Mouse (Mus musculus): ENCODE results near the gene Fbln2. TPM values are rescaled to one million over a fixed set of nuclear protein-coding genes. Genes with fewer than 3 reads are reported as not detected.
A peak's percentile ranks its signal among the peaks of the same experiment; 100 is the strongest.

Gene Fbln2
- polyA plus RNA-seq, 1 experiment from 2014 or later: 28.7 TPM

DNA sequence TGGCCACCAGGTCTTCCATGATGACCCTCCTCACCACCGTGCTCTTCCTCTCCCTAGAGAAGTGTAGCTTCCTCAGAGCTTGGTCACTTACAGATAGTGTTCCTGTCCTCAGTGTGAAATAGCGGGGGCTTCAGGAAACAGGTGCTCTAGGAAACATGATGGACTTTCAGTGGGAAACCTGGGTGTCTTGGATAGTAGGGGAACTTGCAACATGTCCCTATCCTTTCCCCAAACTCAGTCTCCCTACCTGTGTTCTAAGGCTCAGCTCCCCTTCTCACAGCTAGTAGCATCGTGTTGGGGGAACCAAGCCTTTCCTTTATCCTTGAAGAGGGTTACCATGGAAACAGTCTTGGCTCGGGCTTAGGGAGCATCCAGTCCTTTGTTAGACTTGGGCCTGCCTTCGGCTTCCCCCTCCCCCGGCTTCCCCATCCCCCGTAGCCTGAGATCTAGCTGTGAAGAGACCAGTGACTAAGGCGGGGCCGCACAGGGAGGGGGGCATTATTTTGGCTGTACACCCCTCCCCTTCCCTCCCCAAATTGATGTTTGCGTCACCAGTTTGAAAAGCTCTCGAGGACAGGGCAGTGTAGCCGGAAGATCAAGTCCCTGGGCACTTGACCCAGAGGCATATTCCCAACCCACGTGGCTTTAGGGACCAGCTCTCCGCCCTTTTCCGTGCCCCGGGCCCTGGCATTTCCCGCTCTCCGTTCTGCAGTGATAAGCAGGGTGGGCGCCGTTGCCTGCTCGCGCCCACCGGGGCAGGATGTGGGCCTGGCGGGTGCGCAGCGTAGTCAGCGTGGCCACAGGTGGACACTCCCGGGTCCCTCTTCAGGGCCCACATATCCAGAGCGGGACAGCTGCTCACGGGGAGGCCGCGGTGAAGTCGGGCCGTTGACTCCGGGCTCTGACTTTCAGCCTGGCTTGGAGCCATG is 72.5 kb downstream of the Fbln2 start:
- 5% methylated on average over 35 of the region's 35 CpGs for WGBS

DNA sequence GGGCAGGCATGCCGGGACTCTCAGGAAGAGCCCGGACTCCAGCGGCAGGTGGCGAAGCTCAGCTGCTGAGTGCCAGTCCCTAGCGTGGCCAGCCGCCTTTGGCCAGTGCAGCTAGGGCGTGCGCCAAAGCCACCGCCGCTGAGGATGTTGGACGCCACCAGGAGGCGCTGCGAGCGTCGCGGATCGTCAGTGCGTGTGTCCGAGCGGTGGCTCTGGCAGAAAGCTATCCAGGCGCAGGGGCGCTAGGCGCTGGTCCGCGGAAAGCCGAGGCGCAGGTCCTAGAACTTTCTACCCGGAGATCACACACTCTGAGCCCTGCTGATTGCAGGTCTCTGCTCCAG is 73.2 kb downstream of the Fbln2 start:
- peak overlapping the region; percentile 81 for H3K27ac ChIP-seq (replicated peaks)
- H3K9me3 ChIP-seq: no peaks in the 10 kb centered on the region
- 0% methylated on average over 28 of the region's 28 CpGs for WGBS
- no peaks in the 10 kb centered on the region for H3K36me3 ChIP-seq
- peaks cover 31% of the 10 kb centered on the region for H3K4me1 ChIP-seq (replicated peaks)
- peak overlapping the region; percentile 28 for H3K4me3 ChIP-seq
- ATAC-seq (ENCODE audit: low FRiP score, low read depth): peak; percentile 68
- peak overlapping the region; percentile 73 for H3K4me2 ChIP-seq
- H3K9ac ChIP-seq: peak overlapping the region; percentile 40
- peaks cover 5% of the 10 kb centered on the region; the same call in 1 of the 2 replicates for H3K27me3 ChIP-seq

More for the DNA sequence above, 72.5 kb downstream of the Fbln2 start:
- Histone ChIP-seq H3K27me3 (peaks cover 5% of the 10 kb centered on the region; the same call in 1 of the 2 replicates), H3K4me1 (replicated peaks) (peaks cover 31% of the 10 kb centered on the region), H3K36me3 (no peaks in the 10 kb centered on the region), H3K9me3 (no peaks in the 10 kb centered on the region), H3K9ac (peak overlapping the region; percentile 40), H3K4me2 (peak overlapping the region; percentile 73), H3K27ac (replicated peaks) (peak overlapping the region; percentile 81), H3K4me3 (peak overlapping the region; percentile 28)
- ATAC-seq (ENCODE audit: low FRiP score, low read depth): peak; percentile 74

DNA sequence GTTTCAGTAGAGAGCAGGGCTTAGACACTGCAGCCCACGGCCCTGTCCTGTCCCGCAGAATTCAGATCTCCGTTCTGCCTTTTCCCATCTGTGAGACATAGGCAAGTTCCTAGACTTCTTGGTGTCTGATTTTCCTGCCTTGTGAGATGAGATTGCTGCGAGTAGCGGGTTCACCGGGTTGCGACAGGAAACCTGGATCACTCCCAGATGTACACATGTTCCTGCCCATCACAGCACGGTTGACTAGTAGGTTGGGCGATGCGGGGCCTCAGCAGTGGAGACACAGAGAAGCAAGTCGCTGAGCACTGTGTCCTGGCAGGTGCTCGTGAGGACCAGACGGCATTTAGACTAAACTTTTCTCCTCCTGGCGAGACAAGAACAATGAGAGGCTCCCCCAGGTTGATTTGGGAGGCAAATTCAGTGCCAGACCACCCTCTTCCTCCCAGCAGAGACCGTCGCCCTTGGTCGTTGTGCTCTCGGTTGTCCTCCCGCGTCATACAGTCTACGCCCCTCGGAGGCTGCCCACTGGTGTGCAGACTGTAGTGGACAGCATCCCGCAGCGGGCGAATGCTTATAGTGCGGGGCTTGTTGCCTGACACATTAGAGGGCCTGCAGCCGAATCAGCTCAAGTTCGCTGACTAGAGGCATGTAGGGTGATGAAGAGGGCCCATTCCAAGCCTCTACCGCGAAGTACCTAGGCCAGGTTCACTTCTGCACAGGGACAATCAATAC is 73.7 kb downstream of the Fbln2 start:
- no peak for ATAC-seq (ENCODE audit: low FRiP score, low read depth)
- 29% methylated on average over 30 of the region's 30 CpGs for WGBS
- peak overlapping the region; percentile 28 for H3K4me3 ChIP-seq
- H3K4me2 ChIP-seq: peak overlapping the region; percentile 73
- H3K9me3 ChIP-seq: no peaks in the 10 kb centered on the region
- H3K9ac ChIP-seq: 0 out of 2 replicates have a peak overlapping the region, but pooled peaks have one; percentile 40
- no peaks in the 10 kb centered on the region for H3K36me3 ChIP-seq
- no peak overlapping the region; the same call in 1 of the 2 replicates for H3K27ac ChIP-seq (replicated peaks)
- peaks cover 31% of the 10 kb centered on the region for H3K4me1 ChIP-seq (replicated peaks)
- peaks cover 5% of the 10 kb centered on the region; the same call in 1 of the 2 replicates for H3K27me3 ChIP-seq

DNA sequence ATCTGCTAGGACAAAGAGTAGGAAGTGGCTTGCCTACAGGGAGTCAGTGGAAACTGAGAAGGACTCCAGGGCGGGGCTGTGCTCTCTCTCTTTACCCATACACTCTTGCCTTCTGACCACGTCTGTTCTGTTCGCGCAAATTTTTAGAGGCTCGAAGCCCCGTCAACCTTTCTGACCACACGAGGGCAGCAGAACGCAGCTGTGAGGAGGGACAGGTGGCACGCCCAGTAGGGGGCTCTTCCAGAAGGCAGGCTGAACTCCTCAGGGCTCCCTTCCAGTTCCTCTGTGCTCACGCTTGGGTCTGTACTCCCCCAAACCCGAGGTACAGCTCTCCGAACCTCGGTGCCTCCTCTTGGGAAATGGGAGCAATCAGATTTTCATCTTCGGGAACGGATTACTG is 74.4 kb downstream of the Fbln2 start:
- H3K36me3 ChIP-seq: no peaks in the 10 kb centered on the region
- no peaks in the 10 kb centered on the region for H3K9me3 ChIP-seq
- ATAC-seq (ENCODE audit: low FRiP score, low read depth): peak; percentile 19
- WGBS: 4% methylated on average over 15 of the region's 15 CpGs
- H3K27me3 ChIP-seq: peaks cover 5% of the 10 kb centered on the region; the same call in 1 of the 2 replicates
- peak overlapping the region; percentile 31 for H3K4me2 ChIP-seq
- H3K27ac ChIP-seq (replicated peaks): no peak overlapping the region
- H3K4me3 ChIP-seq: no peak overlapping the region
- peaks cover 31% of the 10 kb centered on the region for H3K4me1 ChIP-seq (replicated peaks)
- H3K9ac ChIP-seq: no peak overlapping the region

DNA sequence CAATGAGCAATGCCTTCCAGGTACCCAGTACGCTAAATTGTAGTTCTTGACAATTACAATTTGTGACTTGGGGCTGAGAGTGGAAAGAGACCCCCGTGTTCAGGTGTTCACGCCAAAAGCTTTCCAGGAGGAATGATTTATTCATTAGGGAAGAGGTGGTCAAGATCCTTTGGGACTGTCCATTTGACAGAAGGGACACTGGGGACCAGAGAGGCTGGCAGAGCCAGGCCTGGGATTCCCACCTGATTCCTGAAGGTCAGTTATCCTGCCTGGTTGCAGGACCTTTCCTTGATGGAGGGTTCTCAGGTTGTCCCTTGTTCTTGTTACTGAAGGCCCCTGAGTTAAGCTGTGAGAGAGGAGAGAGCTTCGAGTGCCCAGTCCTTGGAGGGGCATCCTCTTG is 74.9 kb downstream of the Fbln2 start:
- Histone ChIP-seq H3K9ac (no peak overlapping the region), H3K27ac (replicated peaks) (no peak overlapping the region), H3K36me3 (no peaks in the 10 kb centered on the region), H3K4me3 (no peak overlapping the region), H3K27me3 (peaks cover 5% of the 10 kb centered on the region; the same call in 1 of the 2 replicates), H3K9me3 (no peaks in the 10 kb centered on the region), H3K4me1 (replicated peaks) (peaks cover 31% of the 10 kb centered on the region), H3K4me2 (no peak overlapping the region)
- WGBS: 55% methylated on average over 4 of the region's 4 CpGs
- ATAC-seq (ENCODE audit: low FRiP score, low read depth): no peak

DNA sequence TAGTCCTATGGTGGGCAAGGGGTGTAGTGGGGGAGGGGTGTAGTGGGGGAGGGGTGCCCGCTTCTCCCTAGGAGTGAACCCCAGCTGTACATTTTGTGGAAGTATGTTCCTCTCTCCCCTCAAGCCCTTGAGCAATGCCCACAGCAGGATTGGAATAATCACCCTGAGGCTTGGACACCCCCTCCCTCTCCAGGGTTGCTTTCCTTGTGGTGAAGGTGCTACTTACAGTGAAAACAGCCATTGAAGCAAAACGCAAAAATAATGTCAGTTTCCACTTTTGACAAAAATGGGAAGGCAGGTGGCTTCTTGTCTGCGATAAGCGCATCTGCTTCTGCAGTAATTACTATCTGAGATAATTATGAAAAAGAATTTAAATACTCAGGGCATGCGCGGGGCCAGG is 75.4 kb downstream of the Fbln2 start:
- Histone ChIP-seq H3K4me2 (no peak overlapping the region), H3K27ac (replicated peaks) (no peak overlapping the region), H3K9ac (no peak overlapping the region), H3K36me3 (no peaks in the 10 kb centered on the region), H3K4me3 (no peak overlapping the region), H3K27me3 (peaks cover 5% of the 10 kb centered on the region; the same call in 1 of the 2 replicates), H3K4me1 (replicated peaks) (peaks cover 31% of the 10 kb centered on the region), H3K9me3 (no peaks in the 10 kb centered on the region)
- no peak for ATAC-seq (ENCODE audit: low FRiP score, low read depth)
- WGBS: 78% methylated on average over 6 of the region's 6 CpGs

DNA sequence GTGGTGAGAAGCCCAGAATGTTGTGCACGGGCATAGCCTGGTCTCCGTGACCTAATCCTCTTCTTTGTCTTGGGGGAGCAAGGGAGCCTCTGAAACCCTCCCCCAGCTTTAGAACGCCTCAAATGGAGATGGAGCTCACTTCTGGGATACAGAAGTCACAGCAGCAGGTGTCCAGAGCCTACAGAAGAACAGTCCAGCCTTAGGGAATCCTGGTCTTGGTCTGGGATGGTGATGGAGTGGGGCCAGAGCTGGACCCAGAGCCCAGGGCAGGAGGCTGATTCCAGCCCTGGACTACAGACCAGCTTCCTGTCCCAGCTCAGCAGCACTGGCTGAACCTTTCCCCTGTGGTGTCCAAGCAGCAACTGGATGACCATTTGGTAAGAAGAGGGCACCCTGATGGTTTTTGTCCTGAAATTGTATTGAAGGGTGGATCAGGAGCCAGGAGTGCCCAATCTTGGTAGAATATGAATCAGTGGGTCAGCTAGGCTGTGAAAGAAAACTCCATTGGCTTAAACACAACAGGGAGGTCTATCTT is 76.1 kb downstream of the Fbln2 start:
- 70% methylated on average over 3 of the region's 3 CpGs for WGBS

DNA sequence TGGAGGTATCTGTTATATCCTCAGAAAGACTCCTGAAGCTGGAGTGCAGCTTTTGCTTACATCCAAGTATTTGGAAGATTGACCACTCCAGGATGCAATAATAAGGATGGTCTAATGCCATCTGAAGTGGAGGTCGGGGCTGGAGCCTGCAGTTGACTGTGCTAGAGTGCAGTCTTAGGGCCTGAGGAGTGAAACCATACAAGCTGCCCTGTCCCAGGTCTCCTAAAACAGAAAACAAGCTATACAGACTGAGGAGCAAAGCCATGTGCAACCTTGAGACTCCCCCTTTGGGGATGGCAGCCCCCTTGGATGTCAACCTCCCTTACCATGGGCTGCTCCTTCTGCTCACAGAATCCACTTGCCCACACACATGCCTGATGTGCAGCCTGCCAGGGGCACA is 76.7 kb downstream of the Fbln2 start:
- WGBS: 90% methylated on average over 1 of the region's 1 CpGs
- H3K4me3 ChIP-seq: no peak overlapping the region
- H3K36me3 ChIP-seq: no peaks in the 10 kb centered on the region
- peaks cover 5% of the 10 kb centered on the region; the same call in 1 of the 2 replicates for H3K27me3 ChIP-seq
- H3K27ac ChIP-seq (replicated peaks): no peak overlapping the region
- no peak overlapping the region for H3K9ac ChIP-seq
- peaks cover 31% of the 10 kb centered on the region for H3K4me1 ChIP-seq (replicated peaks)
- no peak for ATAC-seq (ENCODE audit: low FRiP score, low read depth)
- no peaks in the 10 kb centered on the region for H3K9me3 ChIP-seq
- no peak overlapping the region for H3K4me2 ChIP-seq

More for the DNA sequence above, 76.1 kb downstream of the Fbln2 start:
- Histone ChIP-seq H3K9ac (no peak overlapping the region), H3K27me3 (peaks cover 5% of the 10 kb centered on the region; the same call in 1 of the 2 replicates), H3K4me2 (no peak overlapping the region), H3K36me3 (no peaks in the 10 kb centered on the region), H3K27ac (replicated peaks) (no peak overlapping the region), H3K4me1 (replicated peaks) (peaks cover 31% of the 10 kb centered on the region), H3K4me3 (no peak overlapping the region), H3K9me3 (no peaks in the 10 kb centered on the region)
- no peak for ATAC-seq (ENCODE audit: low FRiP score, low read depth)

DNA sequence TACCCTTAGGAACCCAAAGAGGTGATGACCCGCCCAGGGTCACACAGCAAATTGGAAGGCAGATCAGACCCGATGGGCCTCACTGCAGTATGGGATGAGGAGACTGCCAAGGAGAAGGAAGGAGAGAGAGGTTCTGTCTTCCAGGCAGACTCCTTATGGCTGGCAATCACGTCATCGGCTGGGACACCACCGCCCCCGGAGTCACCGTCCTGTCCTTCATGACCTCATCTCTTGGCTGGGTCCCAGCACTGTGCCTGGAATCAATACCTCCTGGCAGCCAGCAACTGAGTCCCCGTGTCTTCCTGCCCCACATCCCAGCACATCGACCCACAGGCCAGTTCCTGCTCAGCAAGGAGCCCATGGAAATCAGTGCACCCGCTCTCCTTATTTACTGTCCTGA is 78.7 kb downstream of the Fbln2 start:
- ATAC-seq (ENCODE audit: low FRiP score, low read depth): no peak
- Histone ChIP-seq H3K4me3 (no peak overlapping the region), H3K36me3 (no peaks in the 10 kb centered on the region), H3K27ac (replicated peaks) (no peak overlapping the region), H3K4me1 (replicated peaks) (peaks cover 11% of the 10 kb centered on the region), H3K4me2 (no peak overlapping the region), H3K9ac (no peak overlapping the region), H3K9me3 (no peaks in the 10 kb centered on the region), H3K27me3 (peaks cover 5% of the 10 kb centered on the region; the same call in 1 of the 2 replicates)
- WGBS: 68% methylated on average over 10 of the region's 10 CpGs

DNA sequence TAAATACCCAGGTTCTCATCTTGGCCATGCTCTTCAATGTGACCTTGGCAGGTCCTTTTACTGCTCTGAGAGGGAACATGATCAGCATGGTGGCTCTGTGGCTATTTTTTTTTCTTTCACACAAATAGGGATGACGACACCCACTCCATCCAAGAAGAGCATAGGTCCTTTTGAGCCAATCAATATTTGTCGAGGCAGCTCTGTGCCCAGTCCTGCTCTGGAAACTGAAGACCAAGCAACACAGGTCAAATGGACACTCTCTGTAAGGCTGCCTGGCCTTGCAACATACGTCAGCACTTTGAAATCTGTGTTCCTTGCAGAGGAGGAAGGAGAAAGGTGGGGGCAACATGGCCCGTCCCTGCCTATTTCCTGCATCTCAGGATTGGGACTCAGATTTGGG is 83.2 kb downstream of the Fbln2 start:
- Histone ChIP-seq H3K27me3 (no peaks in the 10 kb centered on the region), H3K27ac (replicated peaks) (no peak overlapping the region), H3K4me1 (replicated peaks) (peaks cover 8% of the 10 kb centered on the region; the same call in 1 of the 2 replicates), H3K9ac (no peak overlapping the region), H3K9me3 (no peaks in the 10 kb centered on the region), H3K4me2 (no peak overlapping the region), H3K36me3 (no peaks in the 10 kb centered on the region), H3K4me3 (no peak overlapping the region)
- 78% methylated on average over 4 of the region's 4 CpGs for WGBS
- ATAC-seq (ENCODE audit: low FRiP score, low read depth): no peak

DNA sequence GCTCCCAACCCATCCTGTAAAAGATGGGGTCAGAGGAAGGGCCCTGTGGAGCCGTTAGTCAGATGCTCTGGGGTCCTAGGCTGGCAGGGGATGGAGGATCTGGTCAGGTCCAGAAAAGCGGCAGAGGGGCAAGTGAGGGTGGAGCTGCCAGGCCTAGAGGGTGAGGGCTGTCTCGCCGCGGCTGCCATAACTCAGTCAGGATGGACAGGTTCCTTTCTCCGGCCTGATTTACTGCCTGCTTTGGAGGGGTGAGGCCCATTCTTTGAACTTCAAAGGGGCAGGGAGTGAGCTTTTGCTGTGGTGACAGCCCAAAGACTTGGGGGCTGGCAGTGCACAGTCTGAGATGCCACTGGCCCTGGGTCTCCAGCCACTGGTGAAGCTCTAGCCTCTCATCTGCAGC is 86.6 kb downstream of the Fbln2 start:
- Histone ChIP-seq H3K4me1 (replicated peaks) (peaks cover 30% of the 10 kb centered on the region), H3K4me2 (no peak overlapping the region), H3K9me3 (no peaks in the 10 kb centered on the region), H3K27me3 (no peaks in the 10 kb centered on the region), H3K36me3 (no peaks in the 10 kb centered on the region), H3K27ac (replicated peaks) (no peak overlapping the region), H3K9ac (no peak overlapping the region), H3K4me3 (no peak overlapping the region)
- WGBS: 30% methylated on average over 6 of the region's 6 CpGs
- no peak for ATAC-seq (ENCODE audit: low FRiP score, low read depth)

DNA sequence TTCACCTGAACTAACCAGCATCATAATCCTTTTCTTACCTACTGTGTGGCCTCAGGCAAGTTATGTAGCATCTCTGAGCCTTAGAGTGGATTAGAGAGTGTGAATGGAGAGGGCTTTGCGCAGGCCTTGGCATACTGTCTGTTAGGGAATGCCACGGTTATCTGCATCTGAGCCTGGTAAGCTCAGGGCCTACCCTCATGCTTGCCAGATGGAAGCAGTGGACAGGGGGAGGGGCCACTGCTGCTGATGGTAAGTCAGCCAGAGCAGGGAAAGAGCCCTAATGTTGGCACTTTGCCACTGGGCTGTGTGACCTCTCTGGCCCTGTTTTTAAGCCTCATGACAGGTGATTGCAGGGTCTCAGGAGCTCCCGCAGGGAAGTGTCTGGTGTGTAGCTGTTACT is 87.8 kb downstream of the Fbln2 start:
- no peak overlapping the region for H3K4me2 ChIP-seq
- H3K4me3 ChIP-seq: no peak overlapping the region
- H3K36me3 ChIP-seq: no peaks in the 10 kb centered on the region
- no peak for ATAC-seq (ENCODE audit: low FRiP score, low read depth)
- no peak overlapping the region for H3K9ac ChIP-seq
- peaks cover 30% of the 10 kb centered on the region for H3K4me1 ChIP-seq (replicated peaks)
- 41% methylated on average over 3 of the region's 3 CpGs for WGBS
- 0 out of 2 replicates have a peak overlapping the region, but pooled peaks have one; percentile 21 for H3K27ac ChIP-seq (replicated peaks)
- no peaks in the 10 kb centered on the region for H3K9me3 ChIP-seq
- no peaks in the 10 kb centered on the region for H3K27me3 ChIP-seq

Measured in hindbrain, embryonic 15.5 days (tissue).